Mouse (Mus musculus): Measurements from ENCODE around the gene Clasp1. TPM values are rescaled to one million over a fixed set of nuclear protein-coding genes. Genes with fewer than 3 reads are reported as not detected.

The Clasp1 gene
- total and polyA plus RNA-seq, 2 experiments from 2014 or later: 67.3 to 168 TPM

- no peak for ATAC-seq
Measured at GRCm38 (mm10) chr1:118402966-118403365, 14.1 kb downstream of the Clasp1 start.

GRCm38 (mm10) chr1:118403440-118403839, 14.6 kb downstream of the Clasp1 start:
- DNase-seq: no peak
- Histone ChIP-seq H3K4me2 (ENCODE audit: low read depth) (no peak overlapping the region), H3K27me3 (ENCODE audit: insufficient read depth, low read length) (no peaks in the 10 kb centered on the region), H3K4me3 (ENCODE audit: low read depth, low read length) (no peak overlapping the region), H3K9ac (no peak overlapping the region), H3K36me3 (ENCODE audit: insufficient read depth) (0 out of 2 replicates have a peak, but pooled peaks cover 4% of the 10 kb centered on the region), H3K27ac (ENCODE audit: low read depth, low read length) (no peak overlapping the region), H3K4me1 (ENCODE audit: insufficient read depth) (no peaks in the 10 kb centered on the region), H3K9me3 (ENCODE audit: low read length) (no peaks in the 10 kb centered on the region)
- no peak for ATAC-seq
- 87% methylated on average over 3 of the region's 3 CpGs for WGBS
- no peak for TF ChIP-seq CTCF (IDR thresholded peaks at IDR 0.05; ENCODE audit: low read depth)

More at GRCm38 (mm10) chr1:118402966-118403365, 14.1 kb downstream of the Clasp1 start:
- 94% methylated on average over 6 of the region's 6 CpGs for WGBS
- Histone ChIP-seq H3K4me3 (ENCODE audit: low read depth, low read length) (no peak overlapping the region), H3K27ac (ENCODE audit: low read depth, low read length) (no peak overlapping the region), H3K27me3 (ENCODE audit: insufficient read depth, low read length) (no peaks in the 10 kb centered on the region), H3K9me3 (ENCODE audit: low read length) (no peaks in the 10 kb centered on the region), H3K4me2 (ENCODE audit: low read depth) (no peak overlapping the region), H3K36me3 (ENCODE audit: insufficient read depth) (0 out of 2 replicates have a peak, but pooled peaks cover 4% of the 10 kb centered on the region), H3K9ac (no peak overlapping the region), H3K4me1 (ENCODE audit: insufficient read depth) (no peaks in the 10 kb centered on the region)
- DNase-seq: no peak
- TF ChIP-seq CTCF (IDR thresholded peaks at IDR 0.05; ENCODE audit: low read depth): no peak

- Histone ChIP-seq H3K9me3 (ENCODE audit: low read length) (no peaks in the 10 kb centered on the region), H3K36me3 (ENCODE audit: insufficient read depth) (0 out of 2 replicates have a peak, but pooled peaks cover 4% of the 10 kb centered on the region), H3K27me3 (ENCODE audit: insufficient read depth, low read length) (no peaks in the 10 kb centered on the region), H3K4me2 (ENCODE audit: low read depth) (no peak overlapping the region), H3K27ac (ENCODE audit: low read depth, low read length) (no peak overlapping the region), H3K4me1 (ENCODE audit: insufficient read depth) (no peaks in the 10 kb centered on the region), H3K9ac (no peak overlapping the region), H3K4me3 (ENCODE audit: low read depth, low read length) (no peak overlapping the region)
- ATAC-seq (no peak), DNase-seq (no peak)
- no peak for TF ChIP-seq CTCF (IDR thresholded peaks at IDR 0.05; ENCODE audit: low read depth)
- 89% methylated on average over 7 of the region's 7 CpGs for WGBS
Measured at GRCm38 (mm10) chr1:118407586-118408250, 18.9 kb downstream of the Clasp1 start.

- Histone ChIP-seq H3K9me3 (ENCODE audit: low read length) (no peaks in the 10 kb centered on the region), H3K4me3 (ENCODE audit: low read depth, low read length) (no peak overlapping the region), H3K9ac (no peak overlapping the region), H3K27ac (ENCODE audit: low read depth, low read length) (no peak overlapping the region), H3K27me3 (ENCODE audit: insufficient read depth, low read length) (no peaks in the 10 kb centered on the region), H3K4me1 (ENCODE audit: insufficient read depth) (no peaks in the 10 kb centered on the region), H3K36me3 (ENCODE audit: insufficient read depth) (no peaks in the 10 kb centered on the region), H3K4me2 (ENCODE audit: low read depth) (no peak overlapping the region)
- ATAC-seq (no peak), DNase-seq (no peak)
- WGBS: 68% methylated on average over 4 of the region's 4 CpGs
- no peak for TF ChIP-seq CTCF (IDR thresholded peaks at IDR 0.05; ENCODE audit: low read depth)
Measured at GRCm38 (mm10) chr1:118409249-118409648, 20.4 kb downstream of the Clasp1 start.

- no peak overlapping the region for H3K4me3 ChIP-seq (ENCODE audit: low read depth, low read length)
- TF ChIP-seq CTCF (IDR thresholded peaks at IDR 0.05; ENCODE audit: low read depth): no peak
- no peaks in the 10 kb centered on the region for H3K9me3 ChIP-seq (ENCODE audit: low read length)
- no peaks in the 10 kb centered on the region for H3K4me1 ChIP-seq (ENCODE audit: insufficient read depth)
- ATAC-seq (no peak), DNase-seq (no peak)
- no peak overlapping the region for H3K9ac ChIP-seq
- no peaks in the 10 kb centered on the region for H3K27me3 ChIP-seq (ENCODE audit: insufficient read depth, low read length)
- no peak overlapping the region for H3K27ac ChIP-seq (ENCODE audit: low read depth, low read length)
- WGBS: 90% methylated on average over 5 of the region's 5 CpGs
- H3K4me2 ChIP-seq (ENCODE audit: low read depth): no peak overlapping the region
- no peaks in the 10 kb centered on the region for H3K36me3 ChIP-seq (ENCODE audit: insufficient read depth)
Measured at GRCm38 (mm10) chr1:118410824-118411223, 22.0 kb downstream of the Clasp1 start.

GRCm38 (mm10) chr1:118413169-118413568, 24.3 kb downstream of the Clasp1 start:
- Histone ChIP-seq H3K4me2 (ENCODE audit: low read depth) (no peak overlapping the region), H3K27me3 (ENCODE audit: insufficient read depth, low read length) (no peaks in the 10 kb centered on the region), H3K4me1 (ENCODE audit: insufficient read depth) (no peaks in the 10 kb centered on the region), H3K4me3 (ENCODE audit: low read depth, low read length) (no peak overlapping the region), H3K27ac (ENCODE audit: low read depth, low read length) (no peak overlapping the region), H3K36me3 (ENCODE audit: insufficient read depth) (no peaks in the 10 kb centered on the region), H3K9ac (no peak overlapping the region), H3K9me3 (ENCODE audit: low read length) (no peaks in the 10 kb centered on the region)
- no peak for ATAC-seq
- DNase-seq: no peak
- 97% methylated on average over 2 of the region's 2 CpGs for WGBS
- no peak for TF ChIP-seq CTCF (IDR thresholded peaks at IDR 0.05; ENCODE audit: low read depth)

- peaks cover 20% of the 10 kb centered on the region for H3K36me3 ChIP-seq (ENCODE audit: insufficient read depth)
- no peak overlapping the region for H3K27ac ChIP-seq (ENCODE audit: low read depth, low read length)
- no peak overlapping the region for H3K4me3 ChIP-seq (ENCODE audit: low read depth, low read length)
- H3K9me3 ChIP-seq (ENCODE audit: low read length): no peaks in the 10 kb centered on the region
- TF ChIP-seq CTCF (IDR thresholded peaks at IDR 0.05; ENCODE audit: low read depth): no peak
- DNase-seq (no peak), ATAC-seq (no peak)
- no peak overlapping the region for H3K9ac ChIP-seq
- no peaks in the 10 kb centered on the region for H3K4me1 ChIP-seq (ENCODE audit: insufficient read depth)
- no peak overlapping the region for H3K4me2 ChIP-seq (ENCODE audit: low read depth)
- no peaks in the 10 kb centered on the region for H3K27me3 ChIP-seq (ENCODE audit: insufficient read depth, low read length)
- WGBS: 93% methylated on average over 9 of the region's 9 CpGs
Measured at GRCm38 (mm10) chr1:118417047-118417730, 28.3 kb downstream of the Clasp1 start.

Data from forebrain, postnatal 0 days (tissue).